Mouse (Mus musculus) limb, embryonic 14.5 days (tissue): ENCODE measurements around the gene Amph. TPM values are rescaled to one million over a fixed set of nuclear protein-coding genes. Genes with fewer than 3 reads are reported as not detected.

ENCODE experiments used
- ATAC-seq: fragments of 200-750 bp; cut with Nextera tagmentation; 2 replicates; pipeline ENCODE4 v1.8.0; 2017; ENCODE audit warnings: low read depth, moderate number of reproducible peaks, moderate TSS enrichment; ENCODE audit not compliant: low FRiP score
- DNase-seq: peaks from one replicate; pipeline ENCODE4 v3.0.0-alpha.2; 2015; ENCODE audit warnings: low spot score
- H3K27ac ChIP-seq: fragments of 300-500 bp; sonication (generic); replicated peaks from 2 replicates; pipeline ENCODE4 v1.5.1; 2014; ENCODE audit warnings: low read depth, mild to moderate bottlenecking, low read length, moderate library complexity, mixed read lengths
- H3K27me3 ChIP-seq: fragments of 300-500 bp; sonication (generic); 2 replicates; pipeline ENCODE4 v1.6.1; 2014; ENCODE audit warnings: low read length, mixed read lengths; ENCODE audit not compliant: control insufficient read depth, insufficient read depth
- H3K36me3 ChIP-seq: fragments of 300-500 bp; sonication (generic); 2 replicates; pipeline ENCODE4 v1.6.1; 2014; ENCODE audit warnings: mild to moderate bottlenecking, low read length, moderate library complexity, mixed read lengths; ENCODE audit not compliant: control insufficient read depth, insufficient read depth
- H3K4me1 ChIP-seq: fragments of 300-500 bp; sonication (generic); 2 replicates; pipeline ENCODE4 v1.6.1; 2014; ENCODE audit warnings: antibody characterized with exemption, low read length, mixed read lengths; ENCODE audit not compliant: control insufficient read depth, insufficient read depth
- H3K4me2 ChIP-seq: fragments of 300-500 bp; sonication (generic); replicated peaks from 2 replicates; pipeline ENCODE4 v1.6.1; 2014; ENCODE audit warnings: low read depth, mild to moderate bottlenecking, low read length, moderate library complexity; ENCODE audit not compliant: severe bottlenecking
- H3K4me3 ChIP-seq: fragments of 300-500 bp; sonication (generic); replicated peaks from 2 replicates; pipeline ENCODE4 v1.5.1; 2014; ENCODE audit warnings: low read length
- H3K9ac ChIP-seq: fragments of 300-500 bp; sonication (generic); 2 replicates; pipeline ENCODE4 v1.6.1; 2014; ENCODE audit warnings: mild to moderate bottlenecking, low read depth, low read length, moderate library complexity; ENCODE audit not compliant: severe bottlenecking
- H3K9me3 ChIP-seq: fragments of 300-500 bp; sonication (generic); 2 replicates; pipeline ENCODE4 v1.6.1; 2016; ENCODE audit warnings: low read length; ENCODE audit not compliant: control insufficient read depth
- POLR2A ChIP-seq: fragments of 200-500 bp; IDR thresholded peaks from 2 replicates; pipeline ENCODE4 v1.8.0; 2012; ENCODE audit warnings: inconsistent platforms, mild to moderate bottlenecking, moderate library complexity, borderline replicate concordance; ENCODE audit not compliant: insufficient read depth, insufficient read length; ENCODE audit errors: extremely low read depth
- WGBS: fragments of 180-500 bp; shearing (Covaris S2); extraction: QIAGEN DNeasy Blood & Tissue Kit; methylation state at CpG from one replicate; pipeline ENCODE4 v1.1.7; 2014; 5-methylcytosine and 5-hydroxymethylcytosine counted together
- polyA plus RNA-seq, 2 experiments: library from polyadenylated mRNA; depleted of rRNA in 1 of 2; stranded (reverse) in 1 of 2; unstranded in 1 of 2; fragments of >200 nt; fragmentation: Nextera tagmentation in 1 of 2; extraction: Ambion mirVana in 1 of 2; gene quantifications; 2 replicates each; pipeline versions ENCODE4 v1.2.1 to v1.2.3; 2012 to 2014

Gene Amph
- polyA plus RNA-seq, 2 experiments: 1.3 to 2.2 TPM

- Histone ChIP-seq H3K4me3 (no peak overlapping the region), H3K4me1 (no peaks in the 10 kb centered on the region), H3K27ac (no peak overlapping the region), H3K36me3 (no peaks in the 10 kb centered on the region), H3K27me3 (no peaks in the 10 kb centered on the region), H3K4me2 (no peak overlapping the region), H3K9me3 (no peaks in the 10 kb centered on the region), H3K9ac (no peak overlapping the region)
- no peak for ATAC-seq
- DNase-seq: no peak
- TF ChIP-seq POLR2A: no peak
- 79% methylated on average over 3 of the region's 3 CpGs for WGBS
Observed at GRCm38 (mm10) chr13:18972571-18972970, 24.6 kb downstream of the Amph start.

- Histone ChIP-seq H3K9ac (no peak overlapping the region), H3K27ac (no peak overlapping the region), H3K27me3 (no peaks in the 10 kb centered on the region), H3K4me2 (no peak overlapping the region), H3K4me1 (no peaks in the 10 kb centered on the region), H3K4me3 (no peak overlapping the region), H3K9me3 (no peaks in the 10 kb centered on the region), H3K36me3 (no peaks in the 10 kb centered on the region)
- WGBS: 91% methylated on average over 5 of the region's 5 CpGs
- no peak for ATAC-seq
- DNase-seq: no peak
- TF ChIP-seq POLR2A: no peak
Observed at GRCm38 (mm10) chr13:18974351-18974750, 26.3 kb downstream of the Amph start.

- DNase-seq (no peak), ATAC-seq (no peak)
- TF ChIP-seq POLR2A: no peak
- Histone ChIP-seq H3K27me3 (no peaks in the 10 kb centered on the region), H3K4me2 (no peak overlapping the region), H3K4me1 (no peaks in the 10 kb centered on the region), H3K4me3 (no peak overlapping the region), H3K9ac (no peak overlapping the region), H3K36me3 (no peaks in the 10 kb centered on the region), H3K9me3 (no peaks in the 10 kb centered on the region), H3K27ac (no peak overlapping the region)
- 83% methylated on average over 4 of the region's 4 CpGs for WGBS
Observed at GRCm38 (mm10) chr13:18987266-18987665, 39.3 kb downstream of the Amph start.

GRCm38 (mm10) chr13:18988323-18988722, 40.3 kb downstream of the Amph start:
- H3K4me2 ChIP-seq: no peak overlapping the region
- no peaks in the 10 kb centered on the region for H3K36me3 ChIP-seq
- TF ChIP-seq POLR2A: no peak
- H3K9me3 ChIP-seq: no peaks in the 10 kb centered on the region
- H3K27me3 ChIP-seq: no peaks in the 10 kb centered on the region
- H3K9ac ChIP-seq: no peak overlapping the region
- 64% methylated on average over 4 of the region's 4 CpGs for WGBS
- DNase-seq (no peak), ATAC-seq (no peak)
- no peak overlapping the region for H3K27ac ChIP-seq
- H3K4me3 ChIP-seq: no peak overlapping the region
- no peaks in the 10 kb centered on the region for H3K4me1 ChIP-seq

- H3K4me3 ChIP-seq: no peak overlapping the region
- H3K4me2 ChIP-seq: no peak overlapping the region
- H3K4me1 ChIP-seq: no peaks in the 10 kb centered on the region
- no peak overlapping the region for H3K9ac ChIP-seq
- no peak for ATAC-seq
- no peak for DNase-seq
- no peaks in the 10 kb centered on the region for H3K27me3 ChIP-seq
- 71% methylated on average over 8 of the region's 8 CpGs for WGBS
- H3K36me3 ChIP-seq: no peaks in the 10 kb centered on the region
- TF ChIP-seq POLR2A: no peak
- H3K27ac ChIP-seq: no peak overlapping the region
- H3K9me3 ChIP-seq: no peaks in the 10 kb centered on the region
Observed at GRCm38 (mm10) chr13:18989185-18989714, 41.2 kb downstream of the Amph start.

- no peak for TF ChIP-seq POLR2A
- 89% methylated on average over 9 of the region's 9 CpGs for WGBS
- H3K4me1 ChIP-seq: no peaks in the 10 kb centered on the region
- ATAC-seq (no peak), DNase-seq (no peak)
- H3K9me3 ChIP-seq: no peaks in the 10 kb centered on the region
- no peak overlapping the region for H3K4me2 ChIP-seq
- H3K36me3 ChIP-seq: no peaks in the 10 kb centered on the region
- H3K9ac ChIP-seq: no peak overlapping the region
- H3K4me3 ChIP-seq: no peak overlapping the region
- no peaks in the 10 kb centered on the region for H3K27me3 ChIP-seq
- no peak overlapping the region for H3K27ac ChIP-seq
Observed at GRCm38 (mm10) chr13:19002502-19002901, 54.5 kb downstream of the Amph start.
